23 mouse cellular contexts compared by ENCODE assay signal in genomic region chr2:54366963-54367362, GRCm38 (mm10).
DNase-seq lines count a peak whose midpoint lies in the region; ATAC-seq and TF ChIP-seq lines count a peak whose summit lies in the region.
"Had no signal": no experiment of that assay in that cellular context is flagged by ENCODE, and none has a peak within 500 bp of the region (broad histone marks: within the 10 kb centered on the region; RNA-seq: fewer than 3 reads in every experiment).

No protein-coding gene starts in this region.

- H3K4me2 ChIP-seq in forebrain, embryonic 14.5 days (ENCODE audit: low read length): no peak overlapping the region
- no peak overlapping the region for H3K4me2 ChIP-seq in forebrain, postnatal 0 days (ENCODE audit: low read depth)
- H3K4me2 ChIP-seq in kidney, postnatal 0 days (ENCODE audit: low read length): no peak overlapping the region
- H3K4me2 ChIP-seq: embryonic facial prominence, embryonic 15.5 days; hindbrain, embryonic 13.5 days had no signal

- no peak overlapping the region for H3K27ac ChIP-seq in forebrain, embryonic 14.5 days (ENCODE audit: low read depth, low read length)
- H3K27ac ChIP-seq in forebrain, postnatal 0 days (ENCODE audit: low read depth, low read length): no peak overlapping the region
- H3K27ac ChIP-seq in kidney, postnatal 0 days: no peak overlapping the region
- H3K27ac ChIP-seq in ES-E14 (ENCODE audit: insufficient read depth, low read depth, low read length, poor library complexity, severe bottlenecking): no peak overlapping the region
- H3K27ac ChIP-seq: embryonic facial prominence, embryonic 15.5 days; heart, embryonic 10.5 days; hindbrain, embryonic 13.5 days; hindbrain, postnatal 0 days had no signal

- DNase-seq in forebrain, embryonic 14.5 days (ENCODE audit: low spot score): peak; percentile 8
- DNase-seq in forebrain, postnatal 0 days: no peak
- peak; percentile 7 for DNase-seq in kidney, postnatal 0 days (ENCODE audit: low spot score)
- DNase-seq in kidney, adult 11 months: no peak
- peak; percentile 15 for DNase-seq in ES-E14 (ENCODE audit: low read depth, low spot score)
- DNase-seq in adrenal gland, adult (ENCODE audit: inconsistent age in 2 of 2, low spot score in 1 of 2): no peak
- no peak for DNase-seq in adrenal gland, postnatal 36 days
- DNase-seq: adrenal gland, adult 8-10 months; cerebellum, adult 18-20 months; cerebellum, adult 9-11 months; cerebellum, postnatal 36 days; gastrocnemius, postnatal 36 days; heart, adult 18-20 months; heart, postnatal 10 days; heart, postnatal 4 days; kidney, adult 8-10 months had no signal

- no peaks in the 10 kb centered on the region for H3K27me3 ChIP-seq in forebrain, embryonic 14.5 days (replicated peaks; ENCODE audit: control insufficient read depth, insufficient read depth, low read length)
- no peaks in the 10 kb centered on the region for H3K27me3 ChIP-seq in forebrain, postnatal 0 days (ENCODE audit: insufficient read depth, low read length)
- no peaks in the 10 kb centered on the region for H3K27me3 ChIP-seq in kidney, postnatal 0 days (ENCODE audit: insufficient read depth, low read length)
- no peaks in the 10 kb centered on the region for H3K27me3 ChIP-seq in E14TG2a.4 (ENCODE audit: insufficient read depth, low read length)
- H3K27me3 ChIP-seq: CH12.LX; embryonic facial prominence, embryonic 15.5 days; hindbrain, embryonic 13.5 days had no signal

- ATAC-seq in forebrain, embryonic 14.5 days: peak; percentile 18; the same call in 1 of the 2 replicates
- ATAC-seq in forebrain, postnatal 0 days: no peak
- ATAC-seq in kidney, postnatal 0 days (replicated peaks; ENCODE audit: low FRiP score, low read depth): no peak
- ATAC-seq: hindbrain, postnatal 0 days had no signal

- H3K9ac ChIP-seq in forebrain, embryonic 14.5 days (ENCODE audit: low read length): no peak overlapping the region
- no peak overlapping the region for H3K9ac ChIP-seq in forebrain, postnatal 0 days
- H3K9ac ChIP-seq in kidney, postnatal 0 days (ENCODE audit: low read depth, low read length): no peak overlapping the region
- H3K9ac ChIP-seq in ES-E14 (ENCODE audit: insufficient read depth, low read depth, low read length, poor library complexity, severe bottlenecking): peak overlapping the region; percentile 43; the same call in 1 of the 2 replicates
- H3K9ac ChIP-seq: embryonic facial prominence, embryonic 15.5 days; hindbrain, embryonic 13.5 days had no signal

- in situ Hi-C loops in ES-E14 (cut with MboI; ENCODE audit: low sequenced_read_pairs in 2 of 2, unreplicated experiment in 2 of 2): no loop called here

- H3K4me1 ChIP-seq in forebrain, embryonic 14.5 days (ENCODE audit: control insufficient read depth, insufficient read depth, low read length): no peaks in the 10 kb centered on the region
- no peaks in the 10 kb centered on the region for H3K4me1 ChIP-seq in forebrain, postnatal 0 days (ENCODE audit: insufficient read depth)
- no peaks in the 10 kb centered on the region for H3K4me1 ChIP-seq in kidney, postnatal 0 days (replicated peaks; ENCODE audit: insufficient read depth, low read length)
- no peaks in the 10 kb centered on the region for H3K4me1 ChIP-seq in E14TG2a.4 (replicated peaks; ENCODE audit: low read depth, low read length)
- H3K4me1 ChIP-seq in ES-E14 (ENCODE audit: control insufficient read depth in 2 of 2, insufficient read depth in 2 of 2, low read length in 2 of 2, poor library complexity in 1 of 2): no peaks in the 10 kb centered on the region
- H3K4me1 ChIP-seq: embryonic facial prominence, embryonic 15.5 days; heart, embryonic 10.5 days; hindbrain, embryonic 13.5 days had no signal

- no peak overlapping the region for H3K4me3 ChIP-seq in forebrain, embryonic 14.5 days (ENCODE audit: low read depth, low read length)
- H3K4me3 ChIP-seq in forebrain, postnatal 0 days (ENCODE audit: low read depth, low read length): no peak overlapping the region
- H3K4me3 ChIP-seq in kidney, postnatal 0 days (replicated peaks; ENCODE audit: low read depth, low read length): no peak overlapping the region
- H3K4me3 ChIP-seq in E14TG2a.4 (replicated peaks; ENCODE audit: low read length) (peak overlapping the region; percentile 37; the same call in 1 of the 2 replicates), ES-E14 (ENCODE audit: insufficient read depth in 1 of 2, low read depth in 1 of 2, low read length in 2 of 2, poor library complexity in 1 of 2, severe bottlenecking in 1 of 2) (no peak overlapping the region; a peak in 1 of 4 replicates)
- H3K4me3 ChIP-seq: embryonic facial prominence, embryonic 15.5 days; erythroblast, embryonic 14.5 days; heart, embryonic 10.5 days; hindbrain, embryonic 13.5 days had no signal

- no peaks in the 10 kb centered on the region for H3K36me3 ChIP-seq in forebrain, embryonic 14.5 days (ENCODE audit: control insufficient read depth, insufficient read depth, low read length)
- H3K36me3 ChIP-seq in forebrain, postnatal 0 days (ENCODE audit: insufficient read depth): no peaks in the 10 kb centered on the region
- H3K36me3 ChIP-seq in kidney, postnatal 0 days (ENCODE audit: insufficient read depth, low read length): no peaks in the 10 kb centered on the region
- H3K36me3 ChIP-seq in E14TG2a.4 (ENCODE audit: insufficient read depth, low read length): no peaks in the 10 kb centered on the region
- no peaks in the 10 kb centered on the region for H3K36me3 ChIP-seq in ES-E14 (ENCODE audit: control insufficient read depth, insufficient read depth, low read length, poor library complexity, severe bottlenecking)
- H3K36me3 ChIP-seq: embryonic facial prominence, embryonic 15.5 days; heart, embryonic 10.5 days; hindbrain, embryonic 13.5 days had no signal

- WGBS in forebrain, embryonic 14.5 days: 88% methylated on average over 3 of the region's 3 CpGs
- 73% methylated on average over 3 of the region's 3 CpGs for WGBS in forebrain, postnatal 0 days
- WGBS in kidney, postnatal 0 days: 11% methylated on average over 3 of the region's 3 CpGs

- no peaks in the 10 kb centered on the region for H3K9me3 ChIP-seq in forebrain, embryonic 14.5 days (replicated peaks; ENCODE audit: control insufficient read depth, low read length)
- H3K9me3 ChIP-seq in forebrain, postnatal 0 days (ENCODE audit: low read length): no peaks in the 10 kb centered on the region
- H3K9me3 ChIP-seq in kidney, postnatal 0 days (replicated peaks; ENCODE audit: low read length): no peaks in the 10 kb centered on the region
- peaks cover 15% of the 10 kb centered on the region for H3K9me3 ChIP-seq in E14TG2a.4 (ENCODE audit: low read length)
- H3K9me3 ChIP-seq in ES-E14 (ENCODE audit: control insufficient read depth, insufficient read depth, low read depth, low read length): no peaks in the 10 kb centered on the region
- H3K9me3 ChIP-seq: embryonic facial prominence, embryonic 15.5 days; heart, embryonic 10.5 days; hindbrain, embryonic 13.5 days had no signal

- no peak for TF ChIP-seq CTCF in forebrain, postnatal 0 days (IDR thresholded peaks at IDR 0.05; ENCODE audit: low read depth)
- TF ChIP-seq CTCF in kidney, postnatal 0 days (IDR thresholded peaks at IDR 0.05; ENCODE audit: low read depth): no peak
- no peak for TF ChIP-seq CTCF in E14TG2a.4 (conservative IDR thresholded peaks at IDR 0.05; ENCODE audit: low read length)

TF ChIP-seq in ES-E14, 5 proteins besides CTCF, POLR2A, EP300 and RAD21:
- TF ChIP-seq ZNF384 (IDR thresholded peaks at IDR 0.05; ENCODE audit: low read depth, low read length): no peak
- TF ChIP-seq ZC3H11A (IDR thresholded peaks at IDR 0.05; ENCODE audit: borderline replicate concordance, low read depth, low read length): no peak
- no peak for TF ChIP-seq HCFC1 (IDR thresholded peaks at IDR 0.05; ENCODE audit: borderline replicate concordance, insufficient read depth, low read length)
- TF ChIP-seq CHD2 (IDR thresholded peaks at IDR 0.05; ENCODE audit: low read depth, low read length): no peak
- TF ChIP-seq MAFK (IDR thresholded peaks at IDR 0.05; ENCODE audit: insufficient read depth, low read depth, low read length): no peak

Comparison
In these comparisons a context has a peak if more than half of its experiments do, and no peak if none do; other contexts are left out.
1. DNase-seq: peak in forebrain, embryonic 14.5 days (single experiment), kidney, postnatal 0 days (single experiment) and ES-E14 (single experiment); none in forebrain, postnatal 0 days (single experiment), kidney, adult 11 months (single experiment), adrenal gland, adult (0 of 2) and adrenal gland, postnatal 36 days (0 of 2).